Mouse (Mus musculus): ENCODE measurements around the gene Sorcs2. TPM values are rescaled to one million over a fixed set of nuclear protein-coding genes. Genes with fewer than 3 reads are reported as not detected.

The Sorcs2 gene
- polyA plus RNA-seq, 1 experiment = 21.8 TPM

- no peak for TF ChIP-seq CTCF (IDR thresholded peaks at IDR 0.05; ENCODE audit: extremely low read depth, insufficient read depth, low read length)
- TF ChIP-seq POLR2A (IDR thresholded peaks at IDR 0.05; ENCODE audit: extremely low read depth, insufficient read depth, low read length) = no peak
- H3K4me3 ChIP-seq (ENCODE audit: insufficient read depth, low read length) = no peak overlapping the region
- H3K27ac ChIP-seq (ENCODE audit: insufficient read depth, low read length) = no peak overlapping the region
- H3K4me1 ChIP-seq (ENCODE audit: control insufficient read depth, insufficient read depth, low read length) = peaks cover 8% of the 10 kb centered on the region
Measured at GRCm38 (mm10) chr5:35988085-35988484, 409.9 kb downstream of the Sorcs2 start.

DNA sequence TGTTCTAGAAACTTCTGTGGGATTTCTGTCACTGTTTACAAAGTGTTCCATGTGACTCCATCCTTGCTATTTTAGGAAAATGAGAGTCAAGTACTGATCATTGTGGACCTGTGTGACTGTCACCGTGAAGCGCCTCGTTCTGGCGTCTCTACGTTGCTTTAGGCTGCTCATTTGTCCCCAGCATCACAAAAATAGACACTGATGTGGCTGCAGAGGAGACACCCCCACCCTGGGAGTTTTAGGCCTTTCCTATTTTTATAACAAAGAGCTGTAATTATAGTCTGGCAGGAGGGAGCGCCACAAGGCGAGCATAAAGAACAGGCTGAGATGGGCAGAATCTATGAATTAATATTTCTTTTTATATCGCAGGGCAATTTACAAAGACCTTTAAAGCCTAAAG, 412.3 kb downstream of the Sorcs2 start:
- H3K4me3 ChIP-seq (ENCODE audit: insufficient read depth, low read length) = no peak overlapping the region
- no peak overlapping the region for H3K27ac ChIP-seq (ENCODE audit: insufficient read depth, low read length)
- TF ChIP-seq CTCF (IDR thresholded peaks at IDR 0.05; ENCODE audit: extremely low read depth, insufficient read depth, low read length) = no peak
- TF ChIP-seq POLR2A (IDR thresholded peaks at IDR 0.05; ENCODE audit: extremely low read depth, insufficient read depth, low read length) = no peak
- peaks cover 8% of the 10 kb centered on the region for H3K4me1 ChIP-seq (ENCODE audit: control insufficient read depth, insufficient read depth, low read length)

- no peak overlapping the region for H3K27ac ChIP-seq (ENCODE audit: insufficient read depth, low read length)
- H3K4me1 ChIP-seq (ENCODE audit: control insufficient read depth, insufficient read depth, low read length) = peaks cover 8% of the 10 kb centered on the region
- no peak overlapping the region for H3K4me3 ChIP-seq (ENCODE audit: insufficient read depth, low read length)
- TF ChIP-seq CTCF (IDR thresholded peaks at IDR 0.05; ENCODE audit: extremely low read depth, insufficient read depth, low read length) (peak; percentile 99), POLR2A (IDR thresholded peaks at IDR 0.05; ENCODE audit: extremely low read depth, insufficient read depth, low read length) (no peak)
Measured at GRCm38 (mm10) chr5:35981976-35982375, 416.0 kb downstream of the Sorcs2 start.

GRCm38 (mm10) chr5:35981341-35981740, 416.6 kb downstream of the Sorcs2 start:
- H3K4me1 ChIP-seq (ENCODE audit: control insufficient read depth, insufficient read depth, low read length) = peaks cover 6% of the 10 kb centered on the region
- H3K4me3 ChIP-seq (ENCODE audit: insufficient read depth, low read length) = no peak overlapping the region
- TF ChIP-seq POLR2A (IDR thresholded peaks at IDR 0.05; ENCODE audit: extremely low read depth, insufficient read depth, low read length) = no peak
- TF ChIP-seq CTCF (IDR thresholded peaks at IDR 0.05; ENCODE audit: extremely low read depth, insufficient read depth, low read length) = no peak
- H3K27ac ChIP-seq (ENCODE audit: insufficient read depth, low read length) = no peak overlapping the region

GRCm38 (mm10) chr5:35980542-35980941, 417.4 kb downstream of the Sorcs2 start:
- no peak overlapping the region for H3K4me3 ChIP-seq (ENCODE audit: insufficient read depth, low read length)
- peaks cover 4% of the 10 kb centered on the region for H3K4me1 ChIP-seq (ENCODE audit: control insufficient read depth, insufficient read depth, low read length)
- TF ChIP-seq CTCF (IDR thresholded peaks at IDR 0.05; ENCODE audit: extremely low read depth, insufficient read depth, low read length) = no peak
- TF ChIP-seq POLR2A (IDR thresholded peaks at IDR 0.05; ENCODE audit: extremely low read depth, insufficient read depth, low read length) = no peak
- no peak overlapping the region for H3K27ac ChIP-seq (ENCODE audit: insufficient read depth, low read length)

DNA sequence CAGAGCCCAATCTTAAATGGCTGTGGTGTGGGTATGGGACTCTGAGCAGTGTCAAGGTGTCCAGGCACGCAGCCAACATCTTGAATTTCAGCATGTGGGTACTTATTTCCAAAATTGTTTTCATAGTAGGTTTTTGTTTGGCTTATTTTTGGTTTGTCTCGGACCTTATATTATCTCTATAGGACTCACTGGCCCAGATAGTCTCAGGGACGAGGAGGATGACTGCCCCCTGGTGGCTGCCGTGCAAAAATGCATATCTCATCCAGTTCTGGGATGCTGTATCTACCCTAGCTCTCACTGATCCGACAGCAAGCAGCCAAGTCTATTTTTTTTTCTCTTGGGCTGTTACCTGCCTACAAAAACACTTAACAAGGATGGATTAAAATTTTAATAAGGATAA, 422.3 kb downstream of the Sorcs2 start:
- Histone ChIP-seq H3K4me3 (ENCODE audit: insufficient read depth, low read length) (no peak overlapping the region), H3K4me1 (ENCODE audit: control insufficient read depth, insufficient read depth, low read length) (no peaks in the 10 kb centered on the region), H3K27ac (ENCODE audit: insufficient read depth, low read length) (no peak overlapping the region)
- no peak for TF ChIP-seq POLR2A (IDR thresholded peaks at IDR 0.05; ENCODE audit: extremely low read depth, insufficient read depth, low read length)
- TF ChIP-seq CTCF (IDR thresholded peaks at IDR 0.05; ENCODE audit: extremely low read depth, insufficient read depth, low read length) = peak; percentile 88

- Histone ChIP-seq H3K4me3 (ENCODE audit: insufficient read depth, low read length) (no peak overlapping the region), H3K4me1 (ENCODE audit: control insufficient read depth, insufficient read depth, low read length) (no peaks in the 10 kb centered on the region)
- TF ChIP-seq CTCF (IDR thresholded peaks at IDR 0.05; ENCODE audit: extremely low read depth, insufficient read depth, low read length) (no peak), POLR2A (IDR thresholded peaks at IDR 0.05; ENCODE audit: extremely low read depth, insufficient read depth, low read length) (no peak)
Measured at GRCm38 (mm10) chr5:35974265-35974664, 423.7 kb downstream of the Sorcs2 start.

DNA sequence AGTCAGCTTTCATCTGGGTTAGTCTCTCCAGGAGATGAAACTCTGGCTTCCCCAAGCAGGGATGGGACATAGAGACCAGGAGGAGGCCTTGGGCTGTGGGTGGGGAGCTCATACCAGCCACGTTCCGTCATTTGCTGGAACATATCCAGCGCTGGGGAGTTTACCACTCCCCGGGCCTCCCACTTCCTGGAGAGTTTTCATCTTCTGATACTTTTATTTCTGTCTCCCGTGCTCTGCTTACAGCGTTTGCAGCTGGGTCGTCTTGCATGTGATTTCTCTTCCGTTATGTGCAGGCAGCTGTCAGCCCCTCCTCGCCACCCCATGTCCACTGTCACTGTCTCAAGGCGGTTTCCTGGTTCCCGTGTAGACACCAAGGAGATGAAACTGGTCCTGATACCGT, 424.1 kb downstream of the Sorcs2 start:
- H3K4me1 ChIP-seq (ENCODE audit: control insufficient read depth, insufficient read depth, low read length) = no peaks in the 10 kb centered on the region
- no peak for TF ChIP-seq CTCF (IDR thresholded peaks at IDR 0.05; ENCODE audit: extremely low read depth, insufficient read depth, low read length)
- no peak for TF ChIP-seq POLR2A (IDR thresholded peaks at IDR 0.05; ENCODE audit: extremely low read depth, insufficient read depth, low read length)
- H3K27ac ChIP-seq (ENCODE audit: insufficient read depth, low read length) = no peak overlapping the region
- no peak overlapping the region for H3K4me3 ChIP-seq (ENCODE audit: insufficient read depth, low read length)

More at GRCm38 (mm10) chr5:35974265-35974664, 423.7 kb downstream of the Sorcs2 start:
- H3K27ac ChIP-seq (ENCODE audit: insufficient read depth, low read length) = no peak overlapping the region

GRCm38 (mm10) chr5:35972739-35973138, 425.2 kb downstream of the Sorcs2 start:
- Histone ChIP-seq H3K4me1 (ENCODE audit: control insufficient read depth, insufficient read depth, low read length) (no peaks in the 10 kb centered on the region), H3K27ac (ENCODE audit: insufficient read depth, low read length) (no peak overlapping the region), H3K4me3 (ENCODE audit: insufficient read depth, low read length) (no peak overlapping the region)
- TF ChIP-seq POLR2A (IDR thresholded peaks at IDR 0.05; ENCODE audit: extremely low read depth, insufficient read depth, low read length) = no peak
- no peak for TF ChIP-seq CTCF (IDR thresholded peaks at IDR 0.05; ENCODE audit: extremely low read depth, insufficient read depth, low read length)

DNA sequence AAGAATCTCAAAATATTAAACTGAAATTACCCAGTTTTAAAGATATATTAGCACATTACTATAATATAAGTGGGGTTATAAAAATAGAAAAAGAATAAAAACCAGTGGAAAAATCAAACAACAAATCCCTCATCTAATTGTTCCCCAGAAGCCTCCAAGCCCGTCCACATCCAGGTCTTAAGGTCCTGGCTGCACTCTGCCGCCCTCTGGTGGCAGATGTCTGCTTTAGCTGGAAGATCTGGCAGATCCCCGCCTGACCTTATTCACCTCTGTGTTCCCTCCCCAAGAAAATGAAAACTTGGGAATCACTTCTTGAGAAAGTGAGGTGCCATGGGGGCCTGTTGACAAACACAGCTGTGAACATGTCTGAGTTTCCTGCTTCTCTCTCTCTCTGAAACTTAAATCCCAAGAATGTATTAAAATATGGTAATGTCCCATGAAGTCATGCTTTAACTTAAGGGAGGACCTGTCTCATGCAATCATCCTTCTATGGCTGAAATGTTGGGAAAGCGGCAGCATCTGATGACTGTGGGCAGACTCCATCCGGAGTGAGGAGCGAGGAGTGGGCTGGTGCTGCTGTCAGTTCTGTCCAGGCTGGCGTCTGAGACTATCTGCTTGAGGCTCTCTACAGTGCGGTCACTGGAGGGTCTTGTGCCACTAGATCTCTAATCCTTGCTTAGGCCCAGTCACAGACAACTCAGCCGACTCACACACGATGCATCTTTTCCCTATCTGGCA, 425.9 kb downstream of the Sorcs2 start:
- no peak overlapping the region for H3K27ac ChIP-seq (ENCODE audit: insufficient read depth, low read length)
- no peaks in the 10 kb centered on the region for H3K4me1 ChIP-seq (ENCODE audit: control insufficient read depth, insufficient read depth, low read length)
- H3K4me3 ChIP-seq (ENCODE audit: insufficient read depth, low read length) = no peak overlapping the region
- TF ChIP-seq CTCF (IDR thresholded peaks at IDR 0.05; ENCODE audit: extremely low read depth, insufficient read depth, low read length) (peak; percentile 79), POLR2A (IDR thresholded peaks at IDR 0.05; ENCODE audit: extremely low read depth, insufficient read depth, low read length) (no peak)
